Mouse (Mus musculus) kidney, adult 2 months (tissue): Measurements from ENCODE around the gene Tnfsf13.
A peak's percentile ranks its signal among the peaks of the same experiment; 100 is the strongest.

Experiments used
- CTCF ChIP-seq: fragments of 200-500 bp; conservative IDR thresholded peaks from 2 replicates; pipeline ENCODE4 v1.5.1; 2011; ENCODE audit warnings: low read depth, mild to moderate bottlenecking, control low read depth, low read length, moderate library complexity, mixed read lengths; ENCODE audit not compliant: insufficient read depth, insufficient read length
- POLR2A ChIP-seq: fragments of 200-500 bp; IDR thresholded peaks from one replicate; pipeline ENCODE4 v1.6.1; 2011; ENCODE audit warnings: low read depth, low read length, control low read depth

DNA sequence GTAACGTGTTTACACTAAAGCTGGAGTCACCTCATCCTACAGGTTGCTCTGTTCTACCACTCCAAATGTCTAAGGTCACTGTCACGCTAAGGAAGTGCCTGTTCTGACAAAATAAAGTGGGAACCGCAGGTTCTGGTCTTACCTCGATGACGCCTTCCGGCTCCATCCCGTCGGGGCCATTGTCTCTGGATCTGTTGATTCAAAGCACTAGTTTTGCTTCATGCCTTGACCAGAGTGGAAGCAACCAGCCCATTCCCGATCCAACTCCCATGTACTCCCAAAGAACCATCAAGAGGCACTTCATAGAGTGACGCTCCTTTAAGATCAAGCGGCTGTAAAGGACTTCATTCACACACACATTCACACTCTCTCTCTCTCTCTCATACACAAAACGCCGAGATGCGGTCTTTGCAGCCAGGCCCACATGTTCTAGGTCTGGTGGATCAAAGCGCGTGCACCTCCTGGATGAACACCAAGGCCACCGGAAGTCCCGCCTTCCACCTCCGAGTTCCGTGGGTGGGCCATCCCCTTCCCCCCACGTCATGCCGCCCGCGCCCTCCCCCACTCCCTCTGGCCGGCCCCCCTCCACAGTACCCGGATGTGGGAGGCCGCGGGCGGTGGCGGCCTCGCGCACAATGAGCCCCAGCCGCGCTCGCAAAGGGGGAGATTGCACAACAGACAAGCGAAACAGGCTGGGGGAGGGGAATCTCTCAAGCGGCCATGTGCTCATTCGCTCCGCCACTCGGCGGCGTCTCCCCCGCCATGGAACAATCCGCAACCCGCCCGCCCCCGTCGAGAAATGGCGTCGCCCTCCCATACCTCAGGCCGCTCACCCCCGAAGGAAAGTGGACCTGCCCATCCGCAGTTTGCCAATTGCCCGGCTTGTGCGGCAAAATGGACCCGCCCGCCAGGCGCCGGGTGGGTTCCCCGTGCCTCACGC, 14.5 kb downstream of the Tnfsf13 start:
- peak; percentile 74 for TF ChIP-seq POLR2A
- no peak for TF ChIP-seq CTCF
